Mouse (Mus musculus) left cerebral cortex, postnatal 25 days (tissue): ENCODE measurements at regions not wholly inside any gene's neighbourhood (a gene's known extent, or its start where the extent isn't known, plus 50 kb on each side); places are given as distances from the start of the nearest gene placed in this dataset.

Source experiments
- DNase-seq, 2 experiments: peaks; one replicate each; pipeline ENCODE4 v3.0.0; 2022; ENCODE audit warnings: low spot score in 2 of 2, mixed read lengths in 1 of 2
- intact Hi-C: fragments of 180-260 bp; cut with DNase I; formaldehyde crosslinking; loops from one replicate; pipeline ENCODE4 v1.15.1; 2025

DNA sequence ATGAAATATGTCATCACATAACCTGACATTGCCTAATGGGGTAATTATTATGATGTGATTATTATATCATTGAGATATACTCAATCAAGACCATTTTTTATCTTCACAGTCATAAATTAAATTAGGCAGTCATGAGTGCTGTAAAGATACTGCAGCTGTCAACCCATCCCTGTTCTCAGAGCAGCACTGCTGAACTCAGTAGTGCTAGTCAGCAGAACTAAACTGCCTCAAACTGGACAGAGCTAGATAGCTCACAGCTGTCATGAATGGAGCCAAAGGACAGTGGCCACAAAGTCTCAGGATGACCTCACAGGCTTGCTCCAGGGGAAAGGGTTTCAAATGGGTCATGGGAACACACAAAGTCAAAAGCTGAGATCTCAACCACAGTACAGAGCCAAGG lies 71.3 kb downstream of the Gm6760 start:
- DNase-seq, result no peak
- intact Hi-C loops, result no loop called here

DNA sequence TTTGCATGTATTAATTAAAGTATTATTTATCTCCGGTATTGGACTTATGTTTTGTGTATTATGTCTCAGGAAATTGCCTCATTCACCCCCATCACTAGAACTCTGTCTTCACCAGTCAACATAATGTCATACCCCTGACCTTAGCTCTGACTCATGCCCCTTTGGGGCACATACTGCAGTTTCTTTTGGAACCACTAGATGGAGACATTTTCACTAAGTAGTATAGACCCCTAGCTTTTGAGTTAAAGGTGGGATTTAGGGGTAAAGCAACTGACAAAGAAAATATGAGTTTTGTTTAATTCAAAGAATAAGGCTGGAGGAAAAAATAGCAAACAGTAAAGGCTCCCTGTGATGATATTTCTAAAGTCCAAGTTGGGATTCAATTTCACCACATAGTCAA lies 93.6 kb downstream of the Gm6760 start:
- intact Hi-C loops, result no loop called here
- no peak for DNase-seq

DNA sequence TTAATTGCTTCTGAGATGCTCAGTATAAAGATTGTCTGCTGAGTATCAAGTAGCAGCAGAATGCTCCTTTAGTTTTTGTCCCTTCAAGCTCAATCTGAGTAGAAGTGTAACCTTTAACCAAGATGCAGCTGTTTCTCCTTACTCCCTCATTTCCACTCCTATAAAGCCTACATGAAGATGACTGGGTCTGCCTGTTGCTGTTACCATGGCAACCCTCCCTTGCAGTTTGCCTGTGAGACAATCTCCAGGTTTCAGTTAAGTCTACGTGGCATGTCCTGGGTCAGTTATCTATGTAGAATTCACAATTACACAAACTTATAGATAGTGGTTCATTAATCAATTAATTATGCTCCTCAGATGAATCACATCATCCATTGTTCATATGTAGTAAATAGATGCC lies 95.2 kb downstream of the Gm6760 start:
- DNase-seq, result peak; percentile 1 to 2
- intact Hi-C loops, result no loop called here
